Mouse (Mus musculus) brain, embryonic 18.5 days (tissue): ENCODE data around the gene Dennd2d.

Experiments used
- DNase-seq: peaks from one replicate; pipeline ENCODE4 v3.0.0-alpha.2; 2012; ENCODE audit warnings: low read depth, low spot score

The Dennd2d gene

GRCm38 (mm10) chr3:106482281-106483081 is at the start of gene Dennd2d:
Gene Dennd2d (plus strand): TSS chr3:106482405.
- no peak for DNase-seq

- DNase-seq, result peak; percentile 14
These were observed 33.6 kb upstream of the Dennd2d start for GRCm38 (mm10) chr3:106448571-106448970.

- DNase-seq, result no peak
These were observed 33.2 kb upstream of the Dennd2d start for GRCm38 (mm10) chr3:106448995-106449394.

GRCm38 (mm10) chr3:106449567-106449966 is 32.6 kb upstream of the Dennd2d start:
- DNase-seq, result no peak

- no peak for DNase-seq
These were observed 29.6 kb upstream of the Dennd2d start for GRCm38 (mm10) chr3:106452616-106453015.

GRCm38 (mm10) chr3:106457298-106457869 is 24.8 kb upstream of the Dennd2d start:
- DNase-seq, result no peak

GRCm38 (mm10) chr3:106462059-106462470 is 20.1 kb upstream of the Dennd2d start:
- DNase-seq, result no peak

- DNase-seq, result no peak
These were observed 19.7 kb upstream of the Dennd2d start for GRCm38 (mm10) chr3:106462493-106462892.

- DNase-seq, result no peak
These were observed 17.5 kb upstream of the Dennd2d start for GRCm38 (mm10) chr3:106464750-106465149.

GRCm38 (mm10) chr3:106474210-106474609 is 8.0 kb upstream of the Dennd2d start:
- no peak for DNase-seq

GRCm38 (mm10) chr3:106476863-106477262 is 5.3 kb upstream of the Dennd2d start:
- DNase-seq, result no peak

GRCm38 (mm10) chr3:106483297-106483696 is 1.1 kb downstream of the Dennd2d start:
- DNase-seq, result no peak

GRCm38 (mm10) chr3:106483796-106484405 is 1.7 kb downstream of the Dennd2d start:
- DNase-seq, result no peak

GRCm38 (mm10) chr3:106484861-106485260 is 2.7 kb downstream of the Dennd2d start:
- no peak for DNase-seq

- no peak for DNase-seq
These were observed 3.6 kb downstream of the Dennd2d start for GRCm38 (mm10) chr3:106485810-106486209.

GRCm38 (mm10) chr3:106487551-106487950 is 5.3 kb downstream of the Dennd2d start:
- no peak for DNase-seq

GRCm38 (mm10) chr3:106490239-106490638 is 8.0 kb downstream of the Dennd2d start:
- DNase-seq, result no peak

GRCm38 (mm10) chr3:106492723-106493122 is 10.5 kb downstream of the Dennd2d start:
- no peak for DNase-seq

GRCm38 (mm10) chr3:106493202-106493601 is 11.0 kb downstream of the Dennd2d start:
- DNase-seq, result no peak

GRCm38 (mm10) chr3:106493882-106494281 is 11.7 kb downstream of the Dennd2d start:
- no peak for DNase-seq

GRCm38 (mm10) chr3:106494417-106494950 is 12.3 kb downstream of the Dennd2d start:
- DNase-seq, result no peak

GRCm38 (mm10) chr3:106495346-106496044 is 13.3 kb downstream of the Dennd2d start:
- no peak for DNase-seq
